Mouse (Mus musculus) T-helper 17 cell (primary cell): ENCODE results near the gene Os9.
"Not testable (repeated sequence)": the region's sequence is repeated elsewhere in the genome, so short reads cannot be mapped to it uniquely, and the experiment has no call there.

Experiments used
- in situ Hi-C, 2 experiments: fragments of 300-600 bp; cut with MboI, MseI; formaldehyde crosslinking; loops; 1 replicate in 1 of 2; 2 replicates in 1 of 2; pipeline ENCODE4 v1.15.1; 2025; ENCODE audit warnings: high pct_unique_total_duplicates in 2 of 2

Os9 gene

DNA sequence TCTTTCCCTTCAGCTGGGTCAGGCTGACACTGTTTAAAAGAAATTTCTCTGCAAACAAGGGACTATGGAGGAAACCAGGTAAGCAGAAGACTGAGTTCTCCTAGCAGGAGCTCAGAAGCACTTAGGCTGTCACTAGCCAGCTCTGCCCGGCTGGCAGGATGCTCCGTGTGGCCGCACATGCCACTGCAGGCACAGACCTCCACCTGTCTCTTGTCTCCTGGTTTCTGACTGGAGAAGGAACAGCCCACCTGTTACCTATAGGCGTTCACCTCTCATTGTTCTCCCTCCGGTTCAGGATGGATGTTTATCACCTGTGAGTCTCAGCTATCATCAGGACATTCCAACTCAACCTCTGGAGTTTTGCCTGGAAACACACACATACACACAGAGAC, 37.0 kb downstream of the Os9 start:
- in situ Hi-C loops: no loop called here

DNA sequence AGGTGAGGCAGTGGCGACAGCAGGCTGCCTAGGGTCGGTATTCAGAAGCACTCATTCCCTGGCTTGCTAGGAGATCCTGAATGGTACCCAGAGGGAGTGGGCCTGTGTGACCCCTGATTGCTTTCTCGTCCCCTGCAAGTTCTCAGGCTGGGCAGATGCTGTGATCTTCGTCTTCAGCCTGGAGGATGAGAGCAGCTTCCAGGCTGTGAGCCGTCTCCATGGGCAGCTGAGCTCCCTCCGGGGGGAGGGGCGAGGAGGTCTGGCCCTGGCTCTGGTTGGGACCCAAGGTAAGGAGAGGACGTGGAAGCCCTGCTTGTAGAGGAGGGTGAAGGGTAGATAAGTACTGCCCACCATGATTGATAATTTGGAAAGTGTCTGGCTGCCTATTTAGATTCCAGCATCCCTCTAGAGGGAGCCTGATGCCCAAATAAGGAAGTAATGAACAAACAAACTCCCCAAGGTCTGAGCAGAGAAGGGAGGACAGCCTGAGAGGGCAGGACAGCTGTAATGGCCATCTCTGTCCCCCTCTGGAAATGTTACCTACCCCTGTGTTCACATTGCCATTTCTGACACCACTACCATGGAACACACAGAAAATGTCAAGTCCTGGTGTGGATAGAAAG, 37.5 kb downstream of the Os9 start:
- in situ Hi-C loops: no loop called here

DNA sequence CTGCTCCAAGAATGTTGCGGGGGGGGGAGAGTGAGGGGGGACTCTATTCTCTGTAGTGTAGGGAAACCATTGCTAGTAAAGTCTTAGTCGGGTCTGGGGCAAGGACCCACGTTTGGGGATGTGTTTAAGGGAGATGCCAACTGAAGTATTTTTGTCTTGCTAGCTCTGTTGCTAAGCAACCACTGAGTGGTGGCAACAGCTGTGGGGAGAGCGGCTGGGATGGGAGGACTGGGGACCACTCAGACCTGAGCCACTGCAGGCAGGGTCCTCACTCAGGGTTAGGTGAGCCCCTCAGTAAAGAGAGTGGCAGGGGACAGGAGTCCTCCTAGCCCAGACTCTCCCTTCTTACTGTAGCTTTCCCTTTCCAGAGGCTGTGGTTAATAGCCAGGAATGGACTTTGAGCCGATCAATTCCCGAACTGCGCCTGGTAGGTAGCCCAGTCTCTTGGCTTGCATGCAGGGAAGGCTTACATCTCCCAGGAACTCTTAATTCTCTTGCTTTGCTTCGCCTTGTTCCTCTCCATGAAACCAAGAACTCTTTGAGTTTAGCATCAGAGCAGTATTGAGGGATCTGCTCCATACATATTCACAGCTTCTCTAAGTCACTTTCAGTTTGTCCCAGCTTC, 38.8 kb downstream of the Os9 start:
- in situ Hi-C loops: no loop called here

DNA sequence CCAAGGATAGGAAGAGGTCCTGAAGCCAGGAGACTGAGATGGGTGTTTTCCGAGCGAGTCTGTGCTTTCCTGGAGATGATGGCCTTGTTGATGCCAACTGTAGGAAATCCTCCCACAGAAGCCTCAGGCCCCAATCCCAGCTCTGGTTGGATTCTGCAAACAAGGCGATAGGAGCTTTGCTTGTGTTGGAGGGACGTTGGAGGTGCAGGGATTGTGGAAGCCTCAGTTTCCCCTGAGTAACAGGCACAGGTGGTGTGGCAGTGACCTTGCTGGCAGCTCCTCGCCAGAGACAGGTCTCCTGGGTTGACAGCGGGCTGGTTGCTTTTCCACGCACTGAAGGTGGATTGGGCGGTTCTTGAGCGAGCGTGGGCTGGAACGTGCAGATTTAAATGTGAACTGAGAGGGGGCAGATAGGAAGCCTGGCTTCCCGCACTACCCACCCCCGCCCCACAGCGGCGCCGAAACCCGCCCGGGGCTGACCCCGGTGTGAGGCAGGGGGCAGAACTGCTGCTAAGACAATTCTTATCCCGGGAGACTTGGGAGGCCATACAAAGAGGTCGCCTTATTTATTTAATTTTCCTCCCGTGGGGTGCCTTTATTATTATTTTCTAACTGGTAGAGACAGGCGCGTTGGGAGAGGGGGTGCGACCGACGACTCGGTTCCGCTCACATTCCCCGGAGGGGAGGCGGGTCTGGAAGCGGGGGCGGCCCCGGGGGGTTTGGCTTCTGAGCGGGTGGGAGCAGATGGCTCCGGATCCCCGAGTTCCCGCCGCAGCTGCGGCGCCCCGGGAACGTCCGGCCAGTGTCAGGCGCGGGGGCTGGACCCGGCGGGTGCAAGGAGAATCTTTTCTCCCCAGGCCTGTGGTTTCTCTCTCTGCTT, 39.8 kb downstream of the Os9 start:
- in situ Hi-C loops: no loop called here

DNA sequence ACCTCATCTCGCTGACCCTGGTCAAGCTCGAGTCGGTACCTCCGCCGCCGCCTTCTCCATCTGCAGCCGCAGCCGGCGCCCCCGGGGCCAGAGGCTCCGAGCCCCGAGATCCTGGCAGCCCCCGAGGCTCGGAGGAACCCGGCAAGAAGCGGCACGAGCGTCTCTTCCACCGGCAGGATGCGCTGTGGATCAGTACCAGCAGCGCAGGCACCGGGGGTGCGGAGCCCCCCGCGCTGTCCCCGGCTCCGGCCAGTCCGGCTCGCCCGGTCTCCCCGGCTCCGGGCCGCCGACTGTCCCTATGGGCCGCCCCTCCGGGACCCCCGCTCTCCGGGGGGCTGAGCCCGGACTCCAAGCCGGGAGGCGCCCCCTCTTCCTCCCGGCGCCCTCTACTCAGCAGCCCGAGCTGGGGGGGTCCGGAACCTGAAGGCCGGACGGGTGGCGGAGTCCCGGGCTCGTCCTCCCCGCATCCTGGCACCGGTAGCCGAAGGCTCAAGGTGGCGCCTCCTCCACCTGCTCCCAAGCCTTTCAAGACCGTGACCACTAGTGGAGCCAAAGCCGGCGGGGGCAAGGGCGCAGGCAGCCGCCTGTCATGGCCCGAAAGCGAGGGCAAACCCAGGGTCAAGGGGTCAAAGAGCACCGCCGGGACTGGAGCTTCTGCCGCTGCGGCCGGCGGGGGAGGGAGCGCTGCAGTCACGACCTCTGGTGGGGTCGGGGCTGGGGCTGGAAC, 41.1 kb downstream of the Os9 start:
- in situ Hi-C loops: loop anchor here in 1 of 2 experiments (5.0 kb wide), 1 partner anchor 92 kb away; no protein-coding TSS in a partner anchor

DNA sequence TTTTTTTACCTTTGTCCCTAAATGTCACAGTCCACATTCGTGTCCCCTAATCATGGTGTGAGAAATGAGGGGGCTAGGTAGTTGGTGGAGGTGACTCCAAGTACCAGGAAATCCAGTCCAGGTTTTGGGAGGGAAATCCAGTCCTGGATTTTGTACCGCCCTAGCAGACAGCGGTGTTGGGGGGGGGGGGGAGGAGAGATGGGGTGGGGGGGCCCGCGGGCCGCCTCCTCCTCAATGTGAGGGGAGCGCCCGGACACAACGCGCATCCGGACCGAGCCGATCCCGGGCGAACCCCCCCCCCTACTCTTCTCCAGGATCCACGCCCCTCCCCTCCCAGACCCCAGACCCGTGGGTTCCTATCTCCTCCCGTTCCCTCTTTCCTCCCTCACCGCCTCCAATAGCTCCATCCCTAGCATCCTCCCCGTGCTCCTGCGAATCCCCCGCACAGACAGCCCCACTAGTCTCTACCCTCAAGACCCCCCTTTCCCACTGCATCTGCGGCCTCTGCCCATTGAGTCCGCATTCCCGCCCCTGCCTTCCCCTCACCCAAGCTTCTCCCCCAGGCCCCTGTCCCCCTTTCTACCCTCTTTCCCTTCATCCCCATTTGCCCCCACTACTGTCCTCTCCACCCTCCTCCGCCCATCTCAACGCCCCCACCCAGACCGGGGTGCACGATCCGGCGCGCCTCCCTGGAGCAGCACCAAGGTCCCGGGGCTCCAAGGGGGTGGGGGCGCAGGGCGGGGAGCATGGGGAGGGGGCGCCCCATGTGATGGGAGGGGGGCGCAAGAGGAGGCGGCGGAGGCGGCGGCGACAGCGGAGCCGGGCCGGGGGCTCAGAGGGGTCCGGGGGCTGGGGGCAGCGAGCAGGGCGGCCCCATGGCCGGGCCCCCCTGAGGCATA, 42.0 kb downstream of the Os9 start:
- in situ Hi-C loops: loop anchor here in 1 of 2 experiments (5.0 kb wide), 1 partner anchor 93 kb away; no protein-coding TSS in a partner anchor

DNA sequence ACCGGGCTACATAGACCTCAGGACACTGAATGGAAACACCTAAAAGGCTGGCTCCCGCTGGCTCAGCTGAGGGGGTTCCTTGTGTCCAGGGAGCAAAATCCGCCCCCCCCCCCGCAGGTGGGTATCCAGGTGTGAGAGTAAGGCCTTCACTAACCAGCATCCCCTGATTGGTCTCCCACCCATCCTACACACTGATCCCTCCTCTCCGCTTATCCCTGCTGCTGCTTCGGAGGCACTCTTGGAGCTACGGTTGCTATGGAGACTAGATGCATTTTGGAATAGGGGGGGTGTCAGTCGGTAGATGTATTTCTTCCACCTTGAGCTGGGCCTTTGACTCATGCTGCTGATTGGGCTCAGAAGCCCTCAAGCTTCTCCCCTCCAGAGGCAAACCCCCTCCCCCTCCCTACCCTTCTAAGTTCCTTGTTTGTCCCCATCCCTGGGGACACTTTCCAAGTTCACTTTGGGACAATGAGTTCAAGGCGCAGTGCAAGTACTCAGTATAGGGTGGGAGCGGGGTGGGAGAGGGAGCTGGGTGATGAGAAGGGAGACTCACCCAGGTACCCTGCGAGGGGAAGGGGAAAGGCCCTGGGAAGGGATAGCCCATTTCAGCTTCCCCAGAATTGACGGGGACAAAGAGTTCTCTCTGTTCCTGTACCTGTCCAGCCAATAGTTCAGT, 42.8 kb downstream of the Os9 start:
- in situ Hi-C loops: loop anchor here in 1 of 2 experiments (5.0 kb wide), 1 partner anchor 94 kb away; no protein-coding TSS in a partner anchor

DNA sequence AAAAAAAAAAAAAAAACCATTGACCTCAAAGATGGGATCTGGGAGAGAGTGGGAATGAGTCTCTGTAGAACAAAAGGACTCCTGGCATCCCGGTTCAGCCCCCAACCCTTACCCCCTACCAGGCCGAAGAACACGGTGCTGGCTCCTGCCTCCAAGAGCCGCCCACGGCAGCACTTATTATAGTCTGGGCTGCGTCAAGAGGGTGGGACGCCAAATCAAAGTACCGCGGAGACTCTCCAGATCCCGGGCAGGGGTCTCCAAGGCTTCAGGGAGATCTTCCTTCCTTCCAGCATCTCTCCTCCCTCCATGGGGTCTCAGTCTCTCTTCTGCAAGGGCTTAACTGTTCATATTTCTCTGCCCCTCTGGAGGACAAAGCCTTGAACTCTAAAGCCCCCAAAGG, 43.4 kb downstream of the Os9 start:
- in situ Hi-C loops: loop anchor here in 1 of 2 experiments (5.0 kb wide), 1 partner anchor 95 kb away; no protein-coding TSS in a partner anchor

DNA sequence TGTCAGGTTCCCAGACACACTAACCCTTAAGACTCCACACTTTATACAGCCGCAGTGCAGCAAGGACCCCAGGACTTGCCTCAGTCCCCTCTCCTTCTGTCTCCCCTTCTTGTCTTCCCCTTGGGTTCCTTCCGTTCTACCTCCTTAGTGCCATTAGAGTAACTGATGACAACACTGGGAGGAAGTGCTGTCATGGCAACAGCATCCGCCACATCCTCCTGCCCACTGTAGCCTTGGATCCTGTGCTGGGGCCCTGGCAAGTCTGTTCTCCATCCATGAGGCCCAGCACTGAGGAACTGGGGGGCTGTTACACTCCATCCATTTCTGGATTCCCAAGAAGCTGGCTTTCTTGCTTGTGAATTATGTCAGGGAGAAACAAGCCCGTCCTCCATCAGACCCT, 44.8 kb downstream of the Os9 start:
- in situ Hi-C loops: loop anchor here in 1 of 2 experiments (5.0 kb wide), 1 partner anchor 96 kb away; no protein-coding TSS in a partner anchor

DNA sequence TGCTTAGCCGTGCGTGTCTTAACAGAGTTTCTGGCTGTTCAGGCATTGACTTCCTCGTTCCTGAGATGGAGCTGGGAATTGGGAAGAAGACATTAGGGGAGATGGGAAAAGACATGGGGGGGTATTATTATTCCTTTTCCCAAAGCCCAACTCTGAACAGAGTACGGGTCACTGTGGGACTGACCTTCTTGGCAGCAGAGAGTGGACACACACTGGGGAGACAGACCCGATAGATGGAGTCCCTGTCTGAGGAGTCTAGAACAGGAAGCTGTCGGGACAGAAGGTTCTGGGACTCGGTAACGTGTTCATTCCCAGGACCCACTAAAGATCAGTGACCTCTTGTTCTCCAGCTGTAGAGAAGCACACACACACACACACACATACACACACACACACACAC, 45.3 kb downstream of the Os9 start:
- in situ Hi-C loops: loop anchor here in 1 of 2 experiments (5.0 kb wide), 1 partner anchor 97 kb away; no protein-coding TSS in a partner anchor

DNA sequence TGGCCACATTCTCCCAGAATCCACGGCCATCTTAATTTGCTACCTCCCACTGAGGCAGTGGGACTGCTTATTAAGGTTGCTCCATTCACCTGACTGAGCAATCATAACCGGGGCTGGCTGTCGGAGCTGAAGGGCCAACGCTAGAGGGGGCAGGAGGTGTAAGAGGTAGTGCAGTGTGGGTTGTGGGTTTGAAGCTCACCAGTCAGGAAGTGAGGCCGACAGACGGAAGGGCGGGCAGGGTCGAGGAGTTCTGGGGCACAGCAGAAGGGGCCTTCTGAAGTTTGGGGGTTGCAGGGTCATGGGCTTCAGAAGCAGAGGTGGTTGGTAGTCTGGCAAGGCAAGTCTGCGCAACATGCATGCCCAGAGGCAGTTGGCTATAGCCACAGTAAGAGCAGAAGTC, 45.9 kb downstream of the Os9 start, which contains the start of gene Agap2:
Agap2 (plus strand) TSS at position 205 of the 400 bp plus-strand sequence.
- in situ Hi-C loops: loop anchor here in 1 of 2 experiments (5.0 kb wide), 1 partner anchor 97 kb away; no protein-coding TSS in a partner anchor

DNA sequence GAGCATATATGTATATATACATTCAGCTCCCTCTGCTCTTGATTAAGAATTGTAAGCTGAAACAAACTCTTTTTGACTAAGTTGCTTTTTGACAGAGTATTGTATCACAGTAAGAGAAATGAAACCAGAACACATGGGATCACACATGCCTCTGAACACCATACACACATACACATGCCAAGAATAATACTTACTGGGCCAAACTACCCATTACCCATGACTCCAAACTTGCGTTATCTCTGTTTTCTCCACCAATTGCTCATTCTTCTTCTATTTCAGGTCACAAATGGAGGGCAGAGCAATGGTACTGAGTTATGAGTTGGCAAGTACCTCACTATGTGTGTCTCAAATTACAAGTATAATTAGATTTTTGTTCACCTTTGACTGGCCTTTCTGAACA, 47.0 kb downstream of the Os9 start:
- in situ Hi-C loops: no loop called here

DNA sequence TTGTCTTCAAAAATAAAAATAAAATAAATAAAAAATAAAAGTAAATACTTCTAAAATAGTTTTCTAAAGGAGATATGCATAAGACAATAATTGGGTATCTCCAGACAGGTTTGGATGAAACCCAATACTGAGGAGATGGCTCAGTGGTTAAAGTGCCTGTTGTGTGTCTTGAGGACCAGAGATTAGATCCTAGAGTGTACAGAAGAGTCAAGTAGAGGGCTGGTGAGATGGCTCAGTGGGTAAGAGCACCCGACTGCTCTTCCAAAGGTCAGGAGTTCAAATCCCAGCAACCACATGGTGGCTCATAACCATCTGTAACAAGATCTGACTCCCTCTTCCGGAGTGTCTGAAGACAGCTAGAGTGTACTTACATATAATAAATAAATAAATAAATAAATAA, 48.0 kb downstream of the Os9 start:
- in situ Hi-C loops: not testable (repeated sequence)

DNA sequence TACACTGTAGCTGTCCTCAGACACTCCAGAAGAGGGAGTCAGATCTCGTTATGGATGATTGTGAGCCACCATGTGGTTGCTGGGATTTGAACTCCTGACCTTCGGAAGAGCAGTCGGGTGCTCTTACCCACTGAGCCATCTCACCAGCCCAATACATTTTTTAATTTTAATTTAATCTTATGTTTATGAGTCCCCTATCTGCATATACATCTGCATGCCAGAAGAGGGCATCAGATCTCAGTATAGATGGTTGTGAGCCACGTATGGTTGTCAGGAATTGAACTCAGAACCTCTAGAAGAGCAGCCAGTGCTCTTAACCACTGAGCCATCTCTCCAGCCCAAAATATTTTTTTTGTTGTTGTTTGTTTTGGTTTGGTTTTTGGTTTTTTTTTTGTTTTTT, 48.7 kb downstream of the Os9 start:
- in situ Hi-C loops: not testable (repeated sequence)

DNA sequence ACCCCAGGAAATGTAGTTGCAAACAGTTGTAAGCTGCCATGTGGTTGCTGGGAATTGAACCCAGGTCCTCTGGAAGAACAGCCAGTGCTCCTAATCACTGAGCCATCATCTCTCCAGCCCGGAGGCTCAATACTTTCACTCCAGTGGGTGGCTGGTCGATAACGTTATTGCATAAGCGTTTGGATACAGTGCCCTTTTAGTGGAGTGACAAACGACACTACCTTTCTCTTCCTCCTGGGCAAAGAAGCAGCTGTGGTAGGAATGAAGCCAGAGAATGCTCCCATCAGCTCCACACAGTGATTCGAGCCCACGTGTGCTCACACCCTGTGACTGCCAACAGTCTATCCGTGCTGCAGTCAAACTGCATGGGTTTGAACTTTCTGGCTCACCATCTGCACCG, 49.7 kb downstream of the Os9 start:
- in situ Hi-C loops: no loop called here

DNA sequence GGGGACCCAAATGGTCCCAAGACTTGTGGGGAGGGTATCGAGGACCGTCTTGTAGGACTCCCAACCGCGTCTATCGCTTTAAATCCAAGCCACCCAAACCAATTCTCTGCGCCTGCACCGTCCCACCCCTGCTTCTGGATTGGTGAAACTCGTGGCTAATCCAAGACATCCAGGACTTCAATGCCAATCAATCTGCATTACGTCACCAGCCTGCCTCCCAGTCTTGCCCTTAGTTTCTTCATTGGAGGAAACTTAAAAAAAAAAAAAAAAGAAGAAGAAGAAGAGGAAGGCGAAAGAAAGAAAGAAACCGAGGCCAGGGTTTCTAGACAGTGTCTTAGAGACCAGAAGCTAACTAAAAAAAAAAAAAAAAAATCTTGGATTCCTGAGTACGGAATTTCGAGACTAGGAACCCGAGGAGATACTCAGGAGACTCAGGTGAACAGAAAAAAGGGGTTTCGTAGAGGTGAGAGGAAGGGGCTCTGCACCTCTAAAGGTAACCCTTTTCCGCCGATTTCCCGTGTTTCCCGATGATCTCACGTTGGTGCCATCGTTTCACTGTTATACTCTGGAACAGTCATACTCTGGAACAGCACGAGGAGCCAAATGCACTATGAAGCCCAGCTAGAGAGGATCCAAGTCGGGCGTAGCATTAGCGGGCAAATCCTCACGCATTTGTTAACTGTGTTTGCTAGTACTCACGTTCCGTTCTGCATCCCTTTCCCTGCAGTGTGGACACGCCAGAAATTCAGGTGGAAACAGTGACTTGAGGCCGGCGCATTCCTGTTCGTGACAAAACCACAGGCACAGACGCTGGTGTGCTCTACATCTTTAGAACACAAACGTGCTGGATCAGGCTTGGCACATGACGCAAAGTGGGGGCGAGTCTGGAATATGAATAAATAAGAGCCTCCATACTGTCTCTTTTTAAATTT, 50.5 kb downstream of the Os9 start, which contains the start of gene Tspan31:
Tspan31 (minus strand) TSS at position 75 of the 932 bp plus-strand sequence.
- in situ Hi-C loops: no loop called here

DNA sequence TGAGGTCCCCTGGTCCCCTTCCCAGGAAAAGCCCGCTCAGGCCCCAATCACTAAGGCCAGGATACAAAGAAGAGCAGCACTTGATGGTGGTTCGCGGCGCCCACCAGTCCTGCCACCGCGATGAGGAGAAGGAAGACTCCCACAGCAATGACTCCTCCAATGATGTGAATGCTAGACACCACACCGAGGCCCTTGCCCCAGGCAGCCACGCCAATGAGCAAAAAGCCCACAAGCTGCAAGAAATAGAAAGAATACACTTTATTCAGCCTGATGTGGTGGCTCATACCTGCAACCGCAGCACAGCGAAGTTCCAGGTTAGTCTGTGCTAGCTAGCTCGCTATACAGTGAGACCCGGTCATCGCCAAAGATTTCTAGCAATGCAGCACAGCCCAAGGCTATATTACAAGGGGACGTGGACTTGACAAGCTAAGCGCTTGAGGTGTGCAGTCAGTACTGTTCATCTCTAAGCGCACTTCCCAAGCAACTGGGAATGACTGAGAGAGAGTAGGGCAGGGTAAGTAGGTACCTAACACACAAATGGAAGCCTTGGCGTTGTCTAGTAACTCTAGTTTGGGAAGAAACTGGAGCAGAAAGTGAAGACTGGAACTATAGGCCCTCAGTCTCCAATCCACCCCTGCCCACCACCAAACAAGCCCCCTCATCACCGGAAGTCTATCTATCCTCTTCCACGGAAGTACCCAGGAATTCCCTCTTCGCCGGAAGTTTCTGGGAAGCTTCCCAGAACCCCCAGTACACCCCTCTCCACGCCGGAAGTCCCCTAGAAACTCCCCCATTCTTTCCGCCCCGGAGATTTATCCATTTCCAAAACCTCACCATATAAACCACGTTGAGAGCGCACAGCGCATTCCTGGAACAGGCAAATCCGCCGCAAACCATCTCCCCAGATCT, 51.4 kb downstream of the Os9 start:
- in situ Hi-C loops: loop anchor here in 1 of 2 experiments (10.0 kb wide), 1 partner anchor 605 kb away; no protein-coding TSS in a partner anchor
